Mouse (Mus musculus) limb, embryonic 13.5 days (tissue): ENCODE data around the gene Gm44965. TPM values are rescaled to one million over a fixed set of nuclear protein-coding genes. Genes with fewer than 3 reads are reported as not detected.

Experiments
- ATAC-seq: fragments of 200-750 bp; cut with Nextera tagmentation; 2 replicates; pipeline ENCODE4 v1.8.0; 2017; ENCODE audit warnings: low read depth, moderate number of reproducible peaks, moderate TSS enrichment; ENCODE audit not compliant: low FRiP score
- H3K27ac ChIP-seq: fragments of 300-500 bp; sonication (generic); 2 replicates; pipeline ENCODE4 v1.5.1; 2015; ENCODE audit warnings: inconsistent platforms, mild to moderate bottlenecking, moderate library complexity
- H3K27me3 ChIP-seq: fragments of 300-500 bp; sonication (generic); 2 replicates; pipeline ENCODE4 v1.6.1; 2015; ENCODE audit warnings: mild to moderate bottlenecking, inconsistent platforms
- H3K36me3 ChIP-seq: fragments of 300-500 bp; sonication (generic); 2 replicates; pipeline ENCODE4 v1.6.1; 2015; ENCODE audit warnings: inconsistent platforms, mild to moderate bottlenecking, moderate library complexity
- H3K4me1 ChIP-seq: fragments of 300-500 bp; sonication (generic); 2 replicates; pipeline ENCODE4 v1.6.1; 2015; ENCODE audit warnings: inconsistent platforms
- H3K4me2 ChIP-seq: fragments of 300-500 bp; sonication (generic); replicated peaks from 2 replicates; pipeline ENCODE4 v1.6.1; 2015; ENCODE audit warnings: inconsistent platforms, mild to moderate bottlenecking, moderate library complexity
- H3K4me3 ChIP-seq: fragments of 300-500 bp; sonication (generic); 2 replicates; pipeline ENCODE4 v1.5.1; 2015; ENCODE audit warnings: moderate library complexity, mild to moderate bottlenecking, inconsistent platforms
- H3K9ac ChIP-seq: fragments of 300-500 bp; sonication (generic); 2 replicates; pipeline ENCODE4 v1.6.1; 2015; ENCODE audit warnings: mild to moderate bottlenecking, inconsistent platforms
- H3K9me3 ChIP-seq: fragments of 300-500 bp; sonication (generic); 2 replicates; pipeline ENCODE4 v1.6.1; 2016; ENCODE audit warnings: inconsistent platforms
- WGBS: fragments of 180-500 bp; shearing (Covaris S2); methylation state at CpG from one replicate; pipeline ENCODE4 v1.1.7; 2015; 5-methylcytosine and 5-hydroxymethylcytosine counted together
- polyA plus RNA-seq: library from polyadenylated mRNA; unstranded; fragments of >200 nt; fragmentation: Nextera tagmentation; extraction: Ambion mirVana; gene quantifications from 2 replicates; pipeline ENCODE4 v1.2.1, GENCODE M21; 2015

The Gm44965 gene
- polyA plus RNA-seq, 1 experiment from 2014 or later: not detected

- Histone ChIP-seq H3K27me3 (no peaks in the 10 kb centered on the region), H3K9ac (no peak overlapping the region), H3K4me3 (no peak overlapping the region), H3K27ac (0 out of 2 replicates have a peak overlapping the region, but pooled peaks have one; percentile 22), H3K9me3 (peaks cover 4% of the 10 kb centered on the region; the same call in 1 of the 2 replicates), H3K36me3 (peaks cover 38% of the 10 kb centered on the region), H3K4me1 (peaks cover 24% of the 10 kb centered on the region), H3K4me2 (no peak overlapping the region)
- WGBS: 80% methylated on average over 4 of the region's 4 CpGs
- ATAC-seq: no peak
Measured at GRCm38 (mm10) chr6:48565693-48566310, 27.9 kb upstream of the Gm44965 start.

- Histone ChIP-seq H3K9me3 (peaks cover 4% of the 10 kb centered on the region; the same call in 1 of the 2 replicates), H3K4me2 (no peak overlapping the region), H3K36me3 (peaks cover 38% of the 10 kb centered on the region), H3K27me3 (no peaks in the 10 kb centered on the region), H3K9ac (no peak overlapping the region; the same call in 1 of the 2 replicates), H3K4me3 (no peak overlapping the region), H3K27ac (0 out of 2 replicates have a peak overlapping the region, but pooled peaks have one; percentile 22), H3K4me1 (peaks cover 24% of the 10 kb centered on the region)
- ATAC-seq: peak; percentile 78
- 35% methylated on average over 5 of the region's 5 CpGs for WGBS
Measured at GRCm38 (mm10) chr6:48566312-48566711, 27.4 kb upstream of the Gm44965 start.

DNA sequence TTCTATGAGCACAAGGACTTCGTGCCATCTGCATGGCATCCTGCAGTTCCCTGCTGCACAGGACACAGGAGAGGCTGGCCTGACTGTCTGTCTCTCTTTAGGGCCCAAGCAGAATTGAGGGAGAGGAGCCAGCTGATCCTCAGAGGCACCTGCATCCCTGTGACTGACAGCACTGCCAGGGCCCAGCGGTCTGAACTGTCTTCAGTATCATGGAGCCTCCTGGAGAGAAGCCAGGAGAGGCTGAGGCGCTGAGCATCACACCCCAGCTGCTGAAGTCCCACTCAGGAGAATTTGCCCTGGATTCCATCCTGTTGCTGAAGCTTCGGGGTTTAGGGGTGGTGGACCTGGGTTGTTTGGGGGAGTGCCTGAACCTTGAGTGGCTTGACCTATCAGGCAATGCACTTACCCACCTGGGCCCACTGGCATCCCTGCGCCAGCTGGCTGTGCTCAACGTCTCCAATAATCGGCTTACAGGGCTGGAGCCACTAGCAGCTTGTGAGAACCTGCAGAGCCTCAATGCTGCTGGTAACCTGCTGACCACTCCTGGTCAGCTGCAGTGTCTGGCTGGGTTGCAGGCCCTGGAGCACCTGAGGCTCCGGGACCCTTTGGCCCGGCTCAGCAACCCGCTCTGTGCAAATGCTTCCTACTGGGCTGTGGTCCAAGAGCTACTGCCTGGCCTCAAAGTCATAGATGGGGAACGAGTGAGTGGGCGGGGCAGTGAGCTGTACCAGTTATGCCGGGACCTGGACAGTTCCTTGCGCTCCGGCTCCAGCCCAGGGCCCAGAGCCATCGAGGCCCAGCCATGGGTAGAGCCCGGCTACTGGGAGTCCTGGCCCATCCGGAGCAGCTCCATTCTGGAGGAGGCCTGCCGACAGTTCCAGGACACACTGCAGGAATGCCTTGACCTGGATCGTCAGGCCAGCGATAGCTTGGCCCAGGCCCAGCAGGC is 25.4 kb upstream of the Gm44965 start:
- 81% methylated on average over 21 of the region's 21 CpGs for WGBS
- no peak overlapping the region for H3K27ac ChIP-seq

DNA sequence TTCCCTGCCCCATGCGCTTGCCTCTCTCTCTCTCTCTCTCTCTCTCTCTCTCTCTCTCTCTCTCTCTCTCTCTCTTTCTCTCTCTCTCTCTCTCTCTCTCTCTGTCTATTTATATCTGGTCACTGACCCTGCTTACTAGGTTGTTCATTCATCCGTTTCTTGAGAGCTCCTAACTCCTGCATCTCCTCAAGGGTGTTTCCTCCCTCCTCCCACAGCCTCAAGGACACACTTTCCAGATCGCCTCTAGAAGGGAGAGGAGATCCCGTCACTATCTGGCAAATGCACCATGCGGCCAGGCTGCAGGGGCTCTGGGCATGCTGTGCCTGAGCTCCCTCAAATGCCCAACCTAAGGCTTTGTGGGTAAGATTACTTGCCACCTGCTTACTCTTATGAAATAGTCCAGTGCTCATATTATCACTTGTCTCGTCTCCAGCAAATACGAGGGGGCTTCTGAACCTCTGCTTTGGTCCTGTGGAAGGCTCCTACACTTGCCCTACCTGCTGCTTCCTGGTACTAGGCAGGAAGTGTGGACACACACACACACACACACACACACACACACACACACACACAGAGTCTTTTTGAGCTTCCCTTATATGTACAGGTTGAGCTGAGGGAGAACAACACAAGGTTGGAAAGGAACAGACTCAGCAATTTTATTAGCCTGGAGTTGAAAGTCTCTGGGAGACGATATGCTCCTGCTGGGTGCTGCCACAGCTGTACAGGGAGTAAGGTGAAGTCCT is 24.5 kb upstream of the Gm44965 start:
- Histone ChIP-seq H3K27me3 (no peaks in the 10 kb centered on the region), H3K4me3 (no peak overlapping the region), H3K4me1 (peaks cover 39% of the 10 kb centered on the region), H3K4me2 (no peak overlapping the region), H3K27ac (no peak overlapping the region), H3K36me3 (peaks cover 30% of the 10 kb centered on the region), H3K9me3 (peaks cover 4% of the 10 kb centered on the region; the same call in 1 of the 2 replicates), H3K9ac (no peak overlapping the region)
- no peak for ATAC-seq
- WGBS: 90% methylated on average over 7 of the region's 8 CpGs

More for the DNA sequence above, 25.4 kb upstream of the Gm44965 start:
- Histone ChIP-seq H3K36me3 (peaks cover 38% of the 10 kb centered on the region), H3K9ac (no peak overlapping the region), H3K4me1 (peaks cover 38% of the 10 kb centered on the region), H3K4me3 (no peak overlapping the region), H3K27me3 (no peaks in the 10 kb centered on the region), H3K9me3 (peaks cover 4% of the 10 kb centered on the region; the same call in 1 of the 2 replicates), H3K4me2 (no peak overlapping the region)
- ATAC-seq: no peak

- peaks cover 25% of the 10 kb centered on the region for H3K4me1 ChIP-seq
- no peak for ATAC-seq
- no peaks in the 10 kb centered on the region for H3K27me3 ChIP-seq
- H3K36me3 ChIP-seq: peaks cover 21% of the 10 kb centered on the region
- peak overlapping the region; percentile 44; the same call in 1 of the 2 replicates for H3K27ac ChIP-seq
- H3K4me3 ChIP-seq: no peak overlapping the region
- 91% methylated on average over 5 of the region's 5 CpGs for whole genome bisulfite sequencing
- peak overlapping the region; percentile 16; the same call in 1 of the 2 replicates for H3K4me2 ChIP-seq
- H3K9me3 ChIP-seq: peaks cover 4% of the 10 kb centered on the region; the same call in 1 of the 2 replicates
- no peak overlapping the region for H3K9ac ChIP-seq
Measured at GRCm38 (mm10) chr6:48572014-48572413, 21.7 kb upstream of the Gm44965 start.

DNA sequence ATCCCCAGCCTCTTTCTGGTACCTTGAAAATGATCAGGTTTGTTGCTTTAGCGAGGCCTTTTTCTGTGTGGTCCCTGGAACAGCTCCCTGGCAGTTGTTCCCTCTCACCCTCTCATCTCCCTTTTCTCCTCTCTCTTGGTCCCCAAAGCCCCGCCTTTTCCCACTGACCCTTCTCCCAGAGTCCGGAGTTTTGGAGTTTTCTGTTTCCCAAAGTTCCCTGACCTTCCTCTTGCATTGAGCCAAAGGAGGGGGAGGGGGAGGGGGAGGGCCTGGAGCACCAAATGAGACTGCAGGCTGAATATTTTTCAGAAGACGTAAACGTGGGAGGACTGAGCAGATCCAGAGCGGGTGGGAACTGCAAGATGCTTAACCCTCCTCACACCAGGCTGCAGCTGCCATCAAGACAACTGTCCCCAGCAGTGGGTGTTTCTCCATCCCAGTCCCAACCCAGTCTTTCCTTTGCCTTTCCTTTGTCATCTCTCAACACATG is 21.1 kb upstream of the Gm44965 start, which contains the start of gene Rarres2:
Gene Rarres2 (minus strand): TSS at position 218 of the 490 bp plus-strand sequence.
- Histone ChIP-seq H3K4me3 (peak within 1 kb of the TSS; percentile 3; the same call in 1 of the 2 replicates), H3K4me2 (peak within 1 kb of the TSS; percentile 16; the same call in 1 of the 2 replicates), H3K36me3 (peaks cover 21% of the 10 kb centered on the region), H3K9me3 (peaks cover 4% of the 10 kb centered on the region; the same call in 1 of the 2 replicates), H3K9ac (no peak within 1 kb of the TSS), H3K27me3 (no peaks in the 10 kb centered on the region), H3K27ac (peak within 1 kb of the TSS; percentile 44; the same call in 1 of the 2 replicates), H3K4me1 (peaks cover 25% of the 10 kb centered on the region)
- WGBS: 17% methylated on average over 6 of the region's 6 CpGs
- 0 out of 2 replicates have a peak, but pooled peaks have one; percentile 64 for ATAC-seq

GRCm38 (mm10) chr6:48573280-48573679 is 20.5 kb upstream of the Gm44965 start:
- no peak overlapping the region for H3K4me2 ChIP-seq
- 0 out of 2 replicates have a peak overlapping the region, but pooled peaks have one; percentile 28 for H3K27ac ChIP-seq
- H3K27me3 ChIP-seq: no peaks in the 10 kb centered on the region
- no peak for ATAC-seq
- H3K9me3 ChIP-seq: peaks cover 4% of the 10 kb centered on the region; the same call in 1 of the 2 replicates
- no peak overlapping the region for H3K4me3 ChIP-seq
- 18% methylated on average over 10 of the region's 10 CpGs for WGBS
- H3K36me3 ChIP-seq: peaks cover 17% of the 10 kb centered on the region
- peaks cover 20% of the 10 kb centered on the region for H3K4me1 ChIP-seq
- no peak overlapping the region for H3K9ac ChIP-seq

DNA sequence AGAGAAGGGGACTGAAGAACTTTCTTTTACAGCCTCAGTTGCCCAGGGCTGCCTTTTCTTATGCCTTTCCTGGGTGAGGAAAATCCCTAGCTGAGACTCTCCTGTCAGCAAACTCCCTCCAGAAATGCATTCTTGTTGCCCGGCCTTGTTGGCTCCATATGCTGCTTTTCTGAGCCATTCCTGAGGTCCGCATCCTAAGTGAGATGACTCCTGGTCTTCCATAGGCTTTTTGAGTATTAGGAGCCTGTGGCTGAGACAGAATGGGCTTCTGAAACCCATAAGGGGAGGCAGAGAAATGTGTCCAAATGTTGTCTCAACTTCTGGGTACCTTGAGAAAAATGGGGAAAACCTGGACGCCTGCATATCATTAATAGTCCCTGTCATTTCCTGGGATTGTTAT is 19.8 kb upstream of the Gm44965 start:
- H3K27ac ChIP-seq: no peak overlapping the region
- 61% methylated on average over 3 of the region's 3 CpGs for WGBS
- no peak for ATAC-seq

DNA sequence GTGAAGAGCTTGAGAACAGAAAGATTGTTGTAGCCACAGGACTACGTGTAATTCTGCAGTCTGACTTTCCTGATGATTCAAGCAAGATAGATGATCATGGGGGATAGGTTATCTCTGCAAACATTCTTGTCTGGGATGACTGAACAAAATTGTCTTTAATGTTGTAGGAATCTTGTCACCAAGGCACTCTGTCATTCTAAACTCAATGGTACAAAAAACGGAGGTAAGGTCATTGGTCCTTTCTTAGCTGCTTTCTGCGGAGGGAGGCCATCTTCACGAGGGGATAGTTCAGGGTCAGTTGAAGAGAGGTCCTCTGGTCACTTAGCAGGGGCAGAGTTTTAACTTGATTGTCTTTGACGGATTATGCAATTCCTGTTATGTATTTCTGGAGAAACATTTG is 15.0 kb upstream of the Gm44965 start:
- Histone ChIP-seq H3K27me3 (no peaks in the 10 kb centered on the region), H3K4me2 (no peak overlapping the region), H3K4me1 (no peaks in the 10 kb centered on the region), H3K36me3 (no peaks in the 10 kb centered on the region), H3K27ac (no peak overlapping the region), H3K9ac (no peak overlapping the region), H3K9me3 (no peaks in the 10 kb centered on the region), H3K4me3 (no peak overlapping the region)
- ATAC-seq: no peak
- 51% methylated on average over 5 of the region's 5 CpGs for WGBS

More for the DNA sequence above, 19.8 kb upstream of the Gm44965 start:
- Histone ChIP-seq H3K27me3 (no peaks in the 10 kb centered on the region), H3K9me3 (peaks cover 4% of the 10 kb centered on the region; the same call in 1 of the 2 replicates), H3K9ac (no peak overlapping the region), H3K4me1 (peaks cover 15% of the 10 kb centered on the region), H3K4me3 (no peak overlapping the region), H3K4me2 (no peak overlapping the region), H3K36me3 (peaks cover 12% of the 10 kb centered on the region)

GRCm38 (mm10) chr6:48579215-48579648 is 14.5 kb upstream of the Gm44965 start:
- Histone ChIP-seq H3K9ac (no peak overlapping the region), H3K36me3 (no peaks in the 10 kb centered on the region), H3K9me3 (no peaks in the 10 kb centered on the region), H3K27me3 (no peaks in the 10 kb centered on the region), H3K4me2 (no peak overlapping the region), H3K27ac (no peak overlapping the region), H3K4me3 (no peak overlapping the region), H3K4me1 (no peaks in the 10 kb centered on the region)
- ATAC-seq: no peak
- WGBS: 37% methylated on average over 5 of the region's 5 CpGs

- Histone ChIP-seq H3K4me1 (no peaks in the 10 kb centered on the region), H3K27ac (no peak overlapping the region), H3K36me3 (no peaks in the 10 kb centered on the region), H3K9ac (no peak overlapping the region), H3K4me2 (no peak overlapping the region), H3K27me3 (no peaks in the 10 kb centered on the region), H3K9me3 (no peaks in the 10 kb centered on the region), H3K4me3 (no peak overlapping the region)
- WGBS: 50% methylated on average over 3 of the region's 3 CpGs
- ATAC-seq: no peak
Measured at GRCm38 (mm10) chr6:48581257-48581656, 12.5 kb upstream of the Gm44965 start.
